Mouse (Mus musculus) kidney, adult 11 months (tissue): ENCODE results near the gene Timd2.
"Not testable (repeated sequence)": the region's sequence is repeated elsewhere in the genome, so short reads cannot be mapped to it uniquely, and the experiment has no call there.

Experiments used
- DNase-seq: peaks from one replicate; pipeline ENCODE4 v3.0.0; 2022

Gene Timd2

GRCm38 (mm10) chr11:46706664-46707356, at the start of gene Timd2:
Gene Timd2 (minus strand): TSS chr11:46707061.
- DNase-seq = no peak

GRCm38 (mm10) chr11:46755714-46756113, 48.9 kb upstream of the Timd2 start:
- DNase-seq = not testable (repeated sequence)

- no peak for DNase-seq
Observed at GRCm38 (mm10) chr11:46754669-46755068, 47.8 kb upstream of the Timd2 start.

GRCm38 (mm10) chr11:46753662-46754061, 46.8 kb upstream of the Timd2 start:
- no peak for DNase-seq

- DNase-seq = no peak
Observed at GRCm38 (mm10) chr11:46747996-46748395, 41.1 kb upstream of the Timd2 start.

GRCm38 (mm10) chr11:46741716-46742115, 34.9 kb upstream of the Timd2 start:
- DNase-seq = no peak

- DNase-seq = no peak
Observed at GRCm38 (mm10) chr11:46740886-46741285, 34.0 kb upstream of the Timd2 start.

- DNase-seq = no peak
Observed at GRCm38 (mm10) chr11:46739501-46739900, 32.6 kb upstream of the Timd2 start.

- not testable (repeated sequence) for DNase-seq
Observed at GRCm38 (mm10) chr11:46735076-46735475, 28.2 kb upstream of the Timd2 start, which contains the start of gene Havcr1. Gene Havcr1 (plus strand): TSS chr11:46735080.

GRCm38 (mm10) chr11:46734617-46735016, 27.8 kb upstream of the Timd2 start:
- no peak for DNase-seq

- DNase-seq = peak; percentile 4
Observed at GRCm38 (mm10) chr11:46733242-46733789, 26.5 kb upstream of the Timd2 start.

GRCm38 (mm10) chr11:46731541-46732070, 24.7 kb upstream of the Timd2 start:
- no peak for DNase-seq

- peak; percentile 39 for DNase-seq
Observed at GRCm38 (mm10) chr11:46698830-46699229, 8.0 kb downstream of the Timd2 start.

GRCm38 (mm10) chr11:46698278-46698655, 8.6 kb downstream of the Timd2 start:
- no peak for DNase-seq

- DNase-seq = no peak
Observed at GRCm38 (mm10) chr11:46697433-46698277, 9.2 kb downstream of the Timd2 start.

GRCm38 (mm10) chr11:46695849-46696248, 11.0 kb downstream of the Timd2 start:
- DNase-seq = not testable (repeated sequence)

GRCm38 (mm10) chr11:46690136-46690535, 16.7 kb downstream of the Timd2 start:
- DNase-seq = no peak

- no peak for DNase-seq
Observed at GRCm38 (mm10) chr11:46683723-46684122, 23.1 kb downstream of the Timd2 start.

- no peak for DNase-seq
Observed at GRCm38 (mm10) chr11:46682842-46683241, 24.0 kb downstream of the Timd2 start.

GRCm38 (mm10) chr11:46667938-46668337, 38.9 kb downstream of the Timd2 start:
- no peak for DNase-seq

GRCm38 (mm10) chr11:46667105-46667504, 39.8 kb downstream of the Timd2 start:
- DNase-seq = no peak

GRCm38 (mm10) chr11:46665599-46666522, 41.0 kb downstream of the Timd2 start:
- no peak for DNase-seq
